Mouse (Mus musculus) stomach, embryonic 14.5 days (tissue): ENCODE data around the gene Xrcc3. TPM values are rescaled to one million over a fixed set of nuclear protein-coding genes. Genes with fewer than 3 reads are reported as not detected.

Experiments used
- ATAC-seq: fragments of 200-750 bp; cut with Nextera tagmentation; 2 replicates; pipeline ENCODE4 v1.8.0; 2017; ENCODE audit warnings: low read depth, moderate TSS enrichment; ENCODE audit not compliant: insufficient number of reproducible peaks, insufficient read depth, low FRiP score
- H3K27ac ChIP-seq: fragments of 300-500 bp; sonication (generic); 2 replicates; pipeline ENCODE4 v1.5.1; 2014; ENCODE audit warnings: mild to moderate bottlenecking, low read length, moderate library complexity, mixed read lengths
- H3K27me3 ChIP-seq: fragments of 300-500 bp; sonication (generic); 2 replicates; pipeline ENCODE4 v1.6.1; 2014; ENCODE audit warnings: low read length, control low read depth, mixed read lengths; ENCODE audit not compliant: control insufficient read depth, insufficient read depth
- H3K36me3 ChIP-seq: fragments of 300-500 bp; sonication (generic); 2 replicates; pipeline ENCODE4 v1.6.1; 2014; ENCODE audit warnings: mild to moderate bottlenecking, control low read depth, low read length, moderate library complexity, mixed read lengths; ENCODE audit not compliant: control insufficient read depth, insufficient read depth
- H3K4me1 ChIP-seq: fragments of 300-500 bp; sonication (generic); 2 replicates; pipeline ENCODE4 v1.6.1; 2014; ENCODE audit warnings: low read length, control low read depth, mixed read lengths; ENCODE audit not compliant: control insufficient read depth, insufficient read depth
- H3K4me2 ChIP-seq: fragments of 300-500 bp; sonication (generic); replicated peaks from 2 replicates; pipeline ENCODE4 v1.6.1; 2014; ENCODE audit warnings: low read depth, low read length, control low read depth
- H3K4me3 ChIP-seq: fragments of 300-500 bp; sonication (generic); 2 replicates; pipeline ENCODE4 v1.5.1; 2014; ENCODE audit warnings: low read depth, low read length, control low read depth
- H3K9ac ChIP-seq: fragments of 300-500 bp; sonication (generic); replicated peaks from 2 replicates; pipeline ENCODE4 v1.6.1; 2014; ENCODE audit warnings: low read depth, mild to moderate bottlenecking, control low read depth, low read length, moderate library complexity, mixed read lengths
- H3K9me3 ChIP-seq: fragments of 300-500 bp; sonication (generic); 2 replicates; pipeline ENCODE4 v1.6.1; 2016; ENCODE audit warnings: low read depth, low read length, control low read depth; ENCODE audit not compliant: control insufficient read depth
- WGBS: fragments of 180-500 bp; shearing (Covaris S2); extraction: QIAGEN DNeasy Blood & Tissue Kit; methylation state at CpG from one replicate; pipeline ENCODE4 v1.1.7; 2014; 5-methylcytosine and 5-hydroxymethylcytosine counted together
- polyA plus RNA-seq: library from polyadenylated mRNA; unstranded; fragments of >200 nt; fragmentation: Nextera tagmentation; extraction: Ambion mirVana; gene quantifications from 2 replicates; pipeline ENCODE4 v1.2.1, GENCODE M21; 2014

Gene Xrcc3
- polyA plus RNA-seq, 1 experiment from 2014 or later = 15.4 TPM

DNA sequence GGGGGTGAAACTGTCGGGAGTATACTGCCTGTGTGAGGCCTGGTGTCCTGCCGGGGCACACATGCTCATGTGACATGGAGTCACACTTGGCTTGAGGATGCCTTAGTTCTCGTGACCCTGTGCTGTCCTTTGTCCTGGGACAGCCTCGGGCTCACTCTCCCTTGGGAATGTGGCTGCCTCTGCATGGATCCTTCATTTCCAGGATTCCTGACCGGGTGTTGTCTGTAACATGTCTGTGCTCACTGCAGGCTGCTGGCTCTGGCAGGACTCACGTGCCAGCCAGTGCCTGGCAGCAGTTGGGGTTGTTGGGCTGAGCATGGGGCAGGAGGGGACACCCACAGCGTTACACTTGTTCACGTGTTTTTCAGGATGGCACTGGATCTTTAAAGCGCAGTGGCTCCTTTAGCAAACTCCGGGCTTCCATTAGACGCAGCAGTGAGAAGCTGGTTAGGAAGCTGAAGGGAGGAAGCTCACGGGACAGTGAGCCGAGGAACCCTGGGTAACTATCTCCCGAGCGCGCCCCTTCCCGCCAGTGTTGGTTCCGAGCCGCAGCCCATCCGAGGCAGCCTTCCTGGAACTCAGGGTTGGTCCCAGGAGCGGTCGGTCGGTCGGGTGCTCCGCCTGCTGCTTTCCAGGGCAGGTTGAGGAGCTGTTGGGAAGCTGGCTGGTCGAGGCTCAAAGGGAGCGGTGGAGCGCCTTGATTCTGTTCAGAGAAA lies 18.3 kb downstream of the Xrcc3 start:
- Histone ChIP-seq H3K4me2 (no peak overlapping the region), H3K27me3 (no peaks in the 10 kb centered on the region), H3K4me1 (no peaks in the 10 kb centered on the region), H3K4me3 (no peak overlapping the region), H3K36me3 (peaks cover 75% of the 10 kb centered on the region), H3K9ac (no peak overlapping the region), H3K27ac (no peak overlapping the region), H3K9me3 (no peaks in the 10 kb centered on the region)
- no peak for ATAC-seq
- WGBS = 88% methylated on average over 28 of the region's 28 CpGs

DNA sequence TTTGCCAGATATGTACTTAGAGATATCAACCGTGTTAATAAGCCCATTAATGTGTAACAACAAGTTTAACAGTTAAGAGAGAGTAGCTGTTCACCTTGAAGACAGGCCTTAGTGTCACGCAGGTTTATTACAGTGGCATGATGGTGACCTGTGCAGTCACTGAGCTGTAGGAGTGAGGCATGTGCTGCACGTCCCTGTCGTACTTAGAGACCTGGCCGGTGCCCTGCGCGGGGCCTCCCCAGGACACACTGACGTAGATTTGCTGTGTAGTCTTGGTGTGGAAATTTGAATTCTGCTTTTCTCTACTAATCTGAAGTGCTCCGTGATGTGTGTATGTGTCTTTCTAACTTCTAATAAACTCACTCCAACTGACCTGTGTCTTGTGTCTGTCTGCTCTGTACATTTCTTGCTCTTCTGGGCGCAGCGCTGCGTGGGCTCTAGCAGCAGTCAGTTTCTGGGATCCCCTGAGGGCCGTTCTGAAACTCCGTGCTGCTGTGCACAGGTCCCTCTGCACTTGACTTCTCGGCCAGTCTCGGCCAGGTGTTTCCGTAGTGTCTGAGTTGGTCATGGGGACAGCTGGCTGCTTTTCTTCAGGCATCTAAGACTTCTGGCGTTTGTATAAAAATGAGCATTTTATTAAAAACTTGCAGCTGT lies 19.0 kb downstream of the Xrcc3 start:
- ATAC-seq = no peak
- H3K27ac ChIP-seq = no peak overlapping the region

DNA sequence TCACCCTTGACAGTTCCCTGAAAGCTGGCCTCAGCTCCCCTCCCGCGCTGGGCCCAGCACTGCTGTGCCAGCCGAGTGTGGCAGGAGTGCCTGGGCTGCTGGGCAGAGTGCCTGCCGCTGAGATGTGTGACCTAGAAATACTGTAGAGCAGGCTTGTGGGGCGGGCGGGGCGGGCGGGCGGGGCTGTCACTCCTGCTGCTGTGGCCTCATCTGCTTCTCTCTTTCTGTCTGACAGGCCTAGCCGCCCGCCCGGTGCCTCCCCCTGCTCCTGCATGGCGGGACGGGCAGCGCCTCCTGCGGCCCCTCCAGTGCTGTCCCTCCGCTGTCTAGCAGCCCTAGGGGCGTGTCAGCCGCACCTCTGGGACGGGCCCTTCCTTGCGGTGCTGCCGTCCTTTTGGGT lies 19.6 kb downstream of the Xrcc3 start:
- Histone ChIP-seq H3K27me3 (no peaks in the 10 kb centered on the region), H3K4me3 (no peak overlapping the region), H3K4me2 (no peak overlapping the region), H3K9ac (no peak overlapping the region), H3K36me3 (peaks cover 82% of the 10 kb centered on the region), H3K4me1 (no peaks in the 10 kb centered on the region), H3K9me3 (no peaks in the 10 kb centered on the region), H3K27ac (no peak overlapping the region)
- ATAC-seq = peak; percentile 44; the same call in 1 of the 2 replicates
- WGBS = 68% methylated on average over 22 of the region's 22 CpGs

More for the DNA sequence above, 19.0 kb downstream of the Xrcc3 start:
- no peak overlapping the region for H3K4me2 ChIP-seq
- H3K9ac ChIP-seq = no peak overlapping the region
- H3K27me3 ChIP-seq = no peaks in the 10 kb centered on the region
- no peaks in the 10 kb centered on the region for H3K9me3 ChIP-seq
- 90% methylated on average over 18 of the region's 18 CpGs for WGBS
- H3K36me3 ChIP-seq = peaks cover 80% of the 10 kb centered on the region
- H3K4me3 ChIP-seq = no peak overlapping the region
- H3K4me1 ChIP-seq = no peaks in the 10 kb centered on the region

DNA sequence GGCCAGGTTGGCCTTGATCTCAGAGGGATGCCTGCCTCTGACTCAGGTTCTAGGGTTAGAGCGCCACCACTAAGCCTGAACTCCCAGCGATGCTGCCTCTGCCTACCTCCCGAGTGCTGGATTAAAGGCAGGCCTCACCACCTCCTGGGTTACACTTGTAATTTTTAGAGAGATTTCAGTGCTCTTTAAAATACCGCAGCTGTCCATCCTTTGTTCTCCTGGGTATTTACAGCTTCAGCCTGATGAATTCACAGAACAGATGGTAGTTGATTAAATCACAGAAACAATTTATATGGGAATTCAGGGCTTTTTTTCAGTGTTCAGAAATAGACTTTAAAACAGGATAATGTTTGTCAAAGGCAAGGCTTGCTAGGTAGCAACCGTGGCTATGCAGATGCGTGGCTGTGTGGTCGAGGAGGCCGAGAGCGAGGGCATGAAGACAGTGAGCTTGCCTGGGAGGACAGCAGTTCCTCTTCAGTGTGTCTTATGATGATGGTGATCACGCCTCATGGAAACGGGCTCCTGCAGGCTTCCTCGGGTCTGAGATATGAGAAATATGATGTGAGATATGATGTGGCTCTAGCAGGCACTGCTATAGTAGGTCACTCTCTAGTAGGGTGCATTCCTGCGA lies 22.1 kb downstream of the Xrcc3 start:
- no peak overlapping the region for H3K27ac ChIP-seq
- no peak overlapping the region for H3K4me3 ChIP-seq
- H3K27me3 ChIP-seq = no peaks in the 10 kb centered on the region
- H3K4me2 ChIP-seq = no peak overlapping the region
- peaks cover 86% of the 10 kb centered on the region for H3K36me3 ChIP-seq
- H3K4me1 ChIP-seq = no peaks in the 10 kb centered on the region
- WGBS = 96% methylated on average over 13 of the region's 13 CpGs
- H3K9me3 ChIP-seq = no peaks in the 10 kb centered on the region
- ATAC-seq = no peak
- no peak overlapping the region for H3K9ac ChIP-seq

DNA sequence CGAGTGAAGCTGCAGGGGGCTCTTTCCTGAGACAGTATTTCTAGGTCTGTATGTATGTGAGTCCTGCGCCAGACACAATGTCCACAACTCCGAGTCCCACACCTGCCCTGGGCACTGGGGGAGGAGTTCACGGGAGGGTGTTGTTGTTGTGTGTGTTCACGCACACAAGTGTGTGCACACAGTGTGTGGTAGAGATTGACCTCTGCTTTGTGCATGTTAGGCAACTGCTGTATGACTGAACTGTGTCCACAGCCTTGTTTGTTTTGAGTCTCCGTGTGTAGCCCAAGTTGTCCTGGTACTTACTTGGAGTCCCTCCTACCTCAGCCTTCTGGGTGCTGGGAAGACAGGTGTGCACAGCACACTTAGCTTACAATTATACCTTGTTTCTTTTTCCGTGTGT lies 23.0 kb downstream of the Xrcc3 start:
- no peak overlapping the region for H3K4me3 ChIP-seq
- peaks cover 86% of the 10 kb centered on the region for H3K36me3 ChIP-seq
- no peaks in the 10 kb centered on the region for H3K4me1 ChIP-seq
- no peaks in the 10 kb centered on the region for H3K9me3 ChIP-seq
- ATAC-seq = no peak
- H3K4me2 ChIP-seq = no peak overlapping the region
- H3K9ac ChIP-seq = no peak overlapping the region
- no peak overlapping the region for H3K27ac ChIP-seq
- H3K27me3 ChIP-seq = no peaks in the 10 kb centered on the region
- WGBS = 90% methylated on average over 7 of the region's 7 CpGs

DNA sequence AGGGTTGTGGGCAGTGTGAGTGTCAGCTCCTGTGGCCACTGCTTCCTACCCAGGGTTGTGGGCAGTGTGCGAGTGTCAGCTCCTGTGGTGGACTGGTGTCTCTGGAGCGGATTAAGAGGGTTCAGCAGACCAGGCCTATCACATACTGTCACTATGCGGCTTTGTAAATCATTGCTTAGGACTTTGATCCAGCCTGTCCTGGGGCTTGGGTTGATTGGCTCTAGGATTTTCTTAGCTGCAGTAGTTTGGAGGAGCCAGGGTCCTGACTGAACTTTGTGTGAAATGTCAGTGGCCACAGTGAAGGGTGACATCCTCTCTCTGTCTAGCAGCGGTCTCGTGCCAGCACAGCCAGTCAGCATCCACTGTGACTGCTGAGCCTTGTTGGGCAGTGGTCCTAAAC lies 23.6 kb downstream of the Xrcc3 start:
- WGBS = 92% methylated on average over 5 of the region's 5 CpGs
- Histone ChIP-seq H3K4me1 (no peaks in the 10 kb centered on the region), H3K27me3 (no peaks in the 10 kb centered on the region), H3K36me3 (peaks cover 81% of the 10 kb centered on the region), H3K4me2 (no peak overlapping the region), H3K9ac (no peak overlapping the region), H3K9me3 (no peaks in the 10 kb centered on the region), H3K27ac (no peak overlapping the region), H3K4me3 (no peak overlapping the region)
- no peak for ATAC-seq

DNA sequence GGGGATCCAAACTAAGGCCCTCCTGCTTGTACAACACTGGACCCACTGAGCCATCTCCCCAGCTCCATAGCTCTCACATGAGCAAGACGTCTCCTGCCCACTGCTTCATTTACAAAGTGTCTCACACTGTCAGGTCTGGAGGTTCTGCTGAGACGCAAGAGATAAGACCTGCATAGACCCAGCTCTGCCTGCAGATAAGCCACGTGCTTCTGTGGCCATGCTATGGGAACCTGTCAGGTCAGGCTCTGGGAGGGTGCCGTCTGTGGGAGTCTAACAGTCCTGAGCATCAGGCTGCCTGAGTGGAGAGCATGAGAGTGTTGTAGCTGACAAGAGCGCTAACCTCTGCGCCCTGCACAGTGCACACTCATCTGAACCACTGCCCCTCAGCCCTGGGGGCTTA lies 26.7 kb downstream of the Xrcc3 start:
- no peak overlapping the region for H3K4me2 ChIP-seq
- H3K27me3 ChIP-seq = no peaks in the 10 kb centered on the region
- no peaks in the 10 kb centered on the region for H3K9me3 ChIP-seq
- 85% methylated on average over 6 of the region's 6 CpGs for WGBS
- peaks cover 80% of the 10 kb centered on the region for H3K36me3 ChIP-seq
- no peak for ATAC-seq
- H3K27ac ChIP-seq = no peak overlapping the region
- H3K9ac ChIP-seq = no peak overlapping the region
- H3K4me1 ChIP-seq = no peaks in the 10 kb centered on the region
- H3K4me3 ChIP-seq = no peak overlapping the region

DNA sequence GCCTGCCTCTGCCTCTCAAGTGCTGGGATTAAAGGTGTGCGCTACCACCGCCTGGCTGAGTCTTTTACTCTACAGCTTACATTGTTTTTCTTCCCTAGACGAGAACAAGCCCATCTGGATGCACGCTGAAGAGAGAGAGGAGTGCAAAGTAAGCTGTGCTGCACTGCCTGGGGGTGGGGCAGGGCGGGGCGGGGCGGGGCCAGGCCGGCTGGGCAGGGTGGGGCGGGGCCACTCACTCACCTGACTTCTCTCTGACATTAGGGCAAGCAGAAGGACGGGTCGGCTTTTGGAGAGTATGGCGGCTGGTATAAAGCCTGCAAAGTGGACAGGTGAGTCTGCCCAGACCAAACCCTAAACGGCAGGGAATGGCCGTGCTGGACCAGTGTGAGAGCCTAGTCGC lies 28.5 kb downstream of the Xrcc3 start:
- no peaks in the 10 kb centered on the region for H3K4me1 ChIP-seq
- no peaks in the 10 kb centered on the region for H3K27me3 ChIP-seq
- H3K9ac ChIP-seq = no peak overlapping the region
- WGBS = 66% methylated on average over 15 of the region's 15 CpGs
- no peaks in the 10 kb centered on the region for H3K9me3 ChIP-seq
- peaks cover 82% of the 10 kb centered on the region for H3K36me3 ChIP-seq
- no peak overlapping the region for H3K27ac ChIP-seq
- no peak overlapping the region for H3K4me2 ChIP-seq
- ATAC-seq = peak; percentile 33; the same call in 1 of the 2 replicates
- no peak overlapping the region for H3K4me3 ChIP-seq
